Mouse (Mus musculus) pancreas, adult 10 weeks (tissue): Measurements from ENCODE around the gene Nfkbib. TPM values are rescaled to one million over a fixed set of nuclear protein-coding genes. Genes with fewer than 3 reads are reported as not detected.

Experiments
- polyA plus RNA-seq: library from polyadenylated mRNA; stranded (reverse); fragments of 350-450 nt; fragmentation: Illumina TruSeq; extraction: RNeasy Lipid Tissue Mini Kit (QIAGEN cat#74804); gene quantifications from one replicate; pipeline ENCODE4 v1.2.3, GENCODE M21; 2015; ENCODE audit warnings: low read depth, low replicate concordance; ENCODE audit not compliant: insufficient read depth

Nfkbib gene
- 8.7 TPM for polyA plus RNA-seq

DNA sequence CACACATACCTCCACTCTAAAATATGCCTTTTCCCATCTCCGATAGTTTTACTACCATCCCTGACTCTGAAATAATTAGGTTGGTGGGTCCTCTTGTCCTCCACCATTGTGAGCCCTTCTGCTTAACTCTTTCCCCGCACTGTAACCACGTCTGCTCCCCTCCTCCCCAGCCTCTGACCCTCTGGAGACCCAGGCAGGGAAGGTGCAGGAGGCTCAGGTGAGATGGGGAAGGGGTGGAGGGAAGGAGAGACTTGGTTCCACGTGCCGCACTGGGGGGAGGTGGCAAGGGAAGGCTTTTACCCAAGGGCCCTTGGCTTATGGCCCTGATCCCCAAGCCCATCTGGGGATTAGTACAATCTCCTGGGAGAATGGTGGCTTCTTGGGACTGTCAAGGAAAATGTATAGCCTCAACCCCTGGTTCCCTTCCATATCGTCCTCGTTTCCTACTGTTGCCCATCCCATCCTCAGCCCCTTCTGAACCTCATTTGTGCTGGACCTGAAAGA, at the start of gene Nfkbib:
Gene Nfkbib (minus strand): TSS at position 51 of the 504 bp plus-strand sequence.

DNA sequence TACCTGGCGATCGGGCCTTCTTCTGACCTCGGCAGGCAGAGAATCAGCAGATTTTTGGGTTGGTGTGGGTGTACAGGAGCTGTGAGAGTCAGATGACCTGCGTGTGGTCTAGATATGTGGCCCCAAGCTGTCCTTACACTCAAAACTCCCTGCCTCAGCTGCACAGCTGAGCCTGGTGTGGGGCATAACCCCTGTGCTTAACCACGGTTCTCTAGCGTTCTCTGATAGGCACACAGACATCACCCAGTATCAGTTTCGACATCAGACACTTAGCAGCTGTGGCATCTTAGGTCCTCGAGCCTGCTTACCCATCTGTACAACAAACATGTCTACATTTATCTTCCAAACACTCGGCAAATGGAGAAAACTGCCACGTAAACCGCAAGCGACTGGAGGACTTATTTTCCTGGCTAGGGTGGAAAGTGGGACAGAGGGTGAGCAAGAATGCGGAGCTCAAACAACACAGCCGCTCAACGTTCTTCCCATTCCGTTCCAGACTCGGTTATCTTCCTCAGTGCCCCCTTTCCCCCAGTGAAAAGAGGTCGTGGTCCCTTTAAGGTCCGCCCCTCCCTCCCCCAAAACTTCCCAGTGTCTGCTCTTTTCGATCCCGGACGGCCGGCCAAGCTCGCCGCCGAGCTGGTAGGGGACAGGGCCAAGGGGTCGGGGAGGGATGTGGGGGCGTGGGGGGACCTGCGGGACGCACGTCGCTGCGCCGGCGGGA, 41.1 kb upstream of the Nfkbib start, which contains the start of gene Hnrnpl:
Gene Hnrnpl (plus strand): TSS at position 321 of the 721 bp plus-strand sequence.

DNA sequence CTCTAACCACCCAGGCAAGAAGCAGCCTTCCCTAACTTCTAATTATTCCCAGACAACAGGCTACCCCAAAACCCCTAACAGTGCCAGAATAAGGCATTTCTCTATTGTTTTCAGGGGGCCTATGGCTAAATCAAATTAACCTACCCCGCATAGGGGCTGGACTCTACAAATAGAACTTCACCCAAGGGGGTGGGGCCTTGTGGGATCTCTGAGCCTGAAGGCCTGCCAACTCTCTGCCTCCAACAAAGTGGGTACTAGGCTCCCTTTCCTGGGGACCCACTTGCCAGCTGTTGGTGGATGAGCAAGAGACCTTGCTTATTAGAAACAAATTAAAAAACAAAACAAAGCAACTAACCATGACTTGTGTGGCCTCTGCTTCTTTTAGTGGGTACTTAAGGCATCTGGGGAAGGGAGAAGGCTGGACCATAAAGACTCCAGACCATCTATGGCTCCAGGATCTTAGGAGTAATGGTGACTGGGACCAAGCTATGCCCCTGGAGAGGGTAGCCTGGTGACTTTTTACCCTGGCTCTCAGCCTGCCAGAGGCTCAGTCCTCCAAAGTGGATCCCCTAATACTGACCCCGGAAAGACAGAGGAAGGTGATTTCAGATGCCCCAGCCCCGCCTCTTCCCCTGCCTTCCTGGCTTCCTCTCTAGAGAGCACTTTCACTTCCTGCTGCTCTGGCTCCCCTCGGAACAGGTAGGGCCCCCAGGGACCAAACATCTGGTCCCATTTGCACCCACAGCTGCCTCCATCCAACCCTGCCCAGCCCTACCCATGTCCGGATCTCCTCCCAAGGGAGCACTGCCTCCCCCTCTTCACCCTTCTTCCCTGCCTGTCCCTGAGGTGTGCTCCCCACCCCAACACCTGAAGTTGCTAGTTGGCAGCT, 21.2 kb upstream of the Nfkbib start, which contains the start of gene Rinl:
Gene Rinl (plus strand): TSS at position 663 of the 889 bp plus-strand sequence.

DNA sequence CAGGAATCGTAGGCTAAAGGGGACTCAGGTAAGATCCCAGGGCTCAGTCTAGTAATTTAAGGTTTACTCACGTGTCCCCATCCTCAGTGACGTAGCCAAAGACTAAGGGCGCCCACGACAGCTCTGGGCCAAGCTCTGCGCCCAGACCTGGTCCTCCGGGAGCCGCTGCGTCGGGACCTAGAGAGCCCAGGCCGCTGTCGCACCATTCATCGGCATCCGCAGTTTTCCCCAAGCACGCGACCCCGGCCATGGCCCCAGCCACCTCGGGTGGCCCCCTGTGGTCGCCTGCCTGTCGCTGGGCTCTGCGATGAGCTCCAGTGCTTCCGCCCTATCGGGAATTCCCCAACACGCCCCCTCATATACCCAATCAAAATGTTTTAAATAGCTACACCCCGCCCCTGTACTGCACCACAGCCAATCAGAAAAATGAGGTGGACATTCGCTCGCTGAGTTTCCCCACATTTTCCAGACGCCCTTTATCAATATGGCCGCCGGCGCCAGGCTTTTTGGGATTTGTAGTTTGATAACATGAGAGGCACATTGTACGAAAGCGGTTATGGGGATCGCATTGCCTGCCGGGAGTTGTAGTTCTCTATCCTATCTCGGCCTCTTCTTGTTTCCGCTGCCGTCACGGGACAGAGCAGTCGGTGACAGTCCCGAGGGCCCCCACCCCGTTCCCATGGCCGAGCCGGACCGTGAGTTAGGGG, 986 bp downstream of the Nfkbib start, which contains the start of gene Sirt2:
Gene Sirt2 (plus strand): TSS at position 563 of the 707 bp plus-strand sequence.

DNA sequence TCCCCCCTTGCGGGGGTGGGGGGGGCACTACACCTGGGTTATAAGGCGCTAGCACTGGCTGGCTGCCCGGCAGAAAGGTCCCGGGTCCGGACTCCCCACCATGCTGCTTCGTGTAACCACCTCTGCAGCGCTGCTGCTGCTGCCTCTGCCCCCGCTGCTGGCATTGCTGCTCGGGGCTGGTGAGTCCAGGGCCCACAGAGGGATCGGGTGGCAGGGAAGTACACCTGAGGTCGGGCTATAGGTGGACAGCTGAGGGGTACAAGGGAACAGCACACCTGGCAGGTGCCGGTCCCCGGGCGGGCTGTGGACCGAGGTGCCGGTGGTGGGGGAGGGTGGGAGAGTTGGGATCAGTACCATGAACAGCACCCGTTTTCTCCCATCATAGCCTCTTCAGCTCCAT, 11.2 kb downstream of the Nfkbib start, which contains the start of gene Ccer2:
Gene Ccer2 (plus strand): TSS at position 96 of the 400 bp plus-strand sequence.

DNA sequence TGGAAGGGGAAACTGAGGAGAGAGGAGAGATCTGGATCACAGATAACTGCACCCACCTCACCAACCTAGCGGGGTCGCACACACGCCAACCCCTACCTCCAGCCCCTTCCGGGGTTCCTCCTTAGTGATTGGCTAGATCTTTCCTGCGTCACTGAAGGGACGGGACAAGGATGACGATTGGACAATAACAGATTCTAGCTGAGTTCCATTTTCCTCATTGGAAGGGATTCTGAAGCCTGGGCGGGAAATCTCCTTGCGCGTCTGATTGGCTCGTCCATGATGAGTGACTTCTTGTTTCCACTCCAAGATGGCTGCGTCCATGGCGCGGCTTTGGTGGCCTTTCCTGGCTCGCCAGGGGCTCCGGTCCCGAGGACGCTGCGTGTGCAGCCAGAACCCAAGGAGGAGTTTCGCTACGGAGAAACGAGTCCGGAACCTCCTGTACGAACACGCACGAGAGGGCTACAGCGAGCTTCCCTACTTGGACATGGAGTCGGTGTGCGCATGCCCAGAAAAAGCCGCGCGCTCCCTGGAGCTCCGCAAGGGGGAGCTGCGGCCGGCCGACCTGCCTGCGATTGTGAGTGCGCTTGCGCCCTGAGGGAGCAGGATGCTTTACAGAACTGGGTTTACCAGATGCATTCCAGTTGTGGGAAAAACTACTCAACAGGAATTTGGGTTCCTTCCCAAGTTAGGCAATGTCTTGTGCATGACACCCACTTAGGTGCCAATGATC, 25.4 kb downstream of the Nfkbib start, which contains the start of the genes Mrps12 and Sars2:
Gene Mrps12 (minus strand): TSS at position 112 of the 730 bp plus-strand sequence.
Gene Sars2 (plus strand): TSS at position 284 of the 730 bp plus-strand sequence.

DNA sequence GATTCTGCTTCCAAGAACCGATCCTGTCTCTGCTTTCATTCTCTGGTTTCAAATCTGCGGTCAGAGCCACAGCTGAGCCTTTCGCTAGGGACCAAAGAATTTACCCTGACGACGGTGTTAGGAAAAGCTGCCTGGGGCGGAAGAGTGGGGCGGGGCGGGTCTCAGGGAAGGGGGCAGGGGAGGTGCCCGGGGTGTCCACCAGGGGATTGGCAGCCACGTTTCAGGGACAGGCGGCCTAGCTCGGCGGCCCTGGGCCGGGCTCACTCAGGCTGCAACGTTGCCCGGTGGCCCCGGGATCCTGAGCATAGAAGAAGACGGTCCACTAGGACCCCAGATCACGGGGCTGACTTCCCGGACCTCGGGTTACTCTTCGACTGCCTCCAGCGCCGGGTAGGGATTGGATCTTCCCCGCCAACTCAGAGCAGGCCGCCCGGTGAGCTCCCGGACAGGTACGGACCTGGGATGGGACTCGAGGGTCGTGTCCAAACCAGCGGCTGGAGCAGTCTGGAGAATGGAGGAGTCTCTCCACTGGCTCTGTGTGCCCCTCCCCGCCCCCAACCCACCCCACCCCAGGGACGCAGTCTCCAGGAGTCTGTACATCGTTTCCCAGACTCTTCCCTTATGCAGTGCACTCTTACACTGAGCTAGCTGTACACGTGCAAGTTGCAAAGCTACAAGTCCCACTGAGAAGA, 50.6 kb downstream of the Nfkbib start, which contains the start of gene Fbxo17:
Gene Fbxo17 (plus strand): TSS at position 215 of the 692 bp plus-strand sequence.

Other genes starting within 250 kb of the Nfkbib start
- gene Ifnl3, start 244.7 kb downstream of the Nfkbib start, polyA plus RNA-seq = not detected
- 18,579 TPM for gene Sycn, start 226.6 kb downstream of the Nfkbib start, polyA plus RNA-seq
- not detected for gene Nccrp1, start 220.3 kb downstream of the Nfkbib start, polyA plus RNA-seq
- gene Samd4b, start 169.4 kb downstream of the Nfkbib start, polyA plus RNA-seq = 8.6 TPM
- 5.4 TPM for gene Pak4, start 169.3 kb downstream of the Nfkbib start, polyA plus RNA-seq
- not detected for gene Acp7, start 136.2 kb downstream of the Nfkbib start, polyA plus RNA-seq
- not detected for gene Fbxo27, start 74.7 kb downstream of the Nfkbib start, polyA plus RNA-seq
- gene Fbxo17, start 50.7 kb downstream of the Nfkbib start, polyA plus RNA-seq = 2.8 TPM
- 42.5 TPM for gene Mrps12, start 25.7 kb downstream of the Nfkbib start, polyA plus RNA-seq
- gene Sars2, start 25.5 kb downstream of the Nfkbib start, polyA plus RNA-seq = 2.6 TPM
- gene Ccer2, start 11.3 kb downstream of the Nfkbib start, polyA plus RNA-seq = not detected
- 28.4 TPM for gene Sirt2, start 777 bp downstream of the Nfkbib start, polyA plus RNA-seq
- gene Rinl, start 21.5 kb upstream of the Nfkbib start, polyA plus RNA-seq = 1.8 TPM
- 78.4 TPM for gene Hnrnpl, start 41.0 kb upstream of the Nfkbib start, polyA plus RNA-seq
- 54.3 TPM for gene Ech1, start 57.7 kb upstream of the Nfkbib start, polyA plus RNA-seq
- gene Lgals4, start 66.3 kb upstream of the Nfkbib start, polyA plus RNA-seq = 13.7 TPM
- 7.5 TPM for gene Lgals7, start 96.3 kb upstream of the Nfkbib start, polyA plus RNA-seq
- gene Capn12, start 113.9 kb upstream of the Nfkbib start, polyA plus RNA-seq = 0.26 TPM
- 71.1 TPM for gene Actn4, start 194.8 kb upstream of the Nfkbib start, polyA plus RNA-seq
- 94.8 TPM for gene Eif3k, start 214.4 kb upstream of the Nfkbib start, polyA plus RNA-seq
- gene Map4k1, start 214.5 kb upstream of the Nfkbib start, polyA plus RNA-seq = 0.30 TPM